Comparison of ENCODE assay signal across 27 mouse cellular contexts in genomic region chr1:82631169-82631792, GRCm38 (mm10). TPM values are rescaled to one million over a fixed set of nuclear protein-coding genes. Genes with fewer than 3 reads are reported as not detected.
A peak's percentile ranks its signal among the peaks of the same experiment; 100 is the strongest.
DNase-seq lines count a peak whose midpoint lies in the region; ATAC-seq and TF ChIP-seq lines count a peak whose summit lies in the region.
"Had no signal": no experiment of that assay in that cellular context is flagged by ENCODE, and none has a peak within 500 bp of the region (broad histone marks: within the 10 kb centered on the region; RNA-seq: fewer than 3 reads in every experiment).

No protein-coding gene starts in this region.

- no peak overlapping the region for H3K4me2 ChIP-seq in heart, embryonic 11.5 days
- H3K4me2 ChIP-seq in heart, embryonic 14.5 days (ENCODE audit: low read length), result no peak overlapping the region
- H3K4me2 ChIP-seq: embryonic facial prominence, embryonic 12.5 days; embryonic facial prominence, embryonic 15.5 days; heart, embryonic 15.5 days; hindbrain, embryonic 14.5 days had no signal

- no peak for TF ChIP-seq EP300 in heart, adult 2 months (IDR thresholded peaks at IDR 0.05; ENCODE audit: insufficient read depth, low read depth, low read length)

- H3K27ac ChIP-seq in heart, embryonic 11.5 days (ENCODE audit: low read depth, low read length), result no peak overlapping the region
- no peak overlapping the region for H3K27ac ChIP-seq in heart, embryonic 14.5 days (replicated peaks in 1 of 2; ENCODE audit: control insufficient read depth in 1 of 2, insufficient read depth in 1 of 2, low read depth in 2 of 2, low read length in 2 of 2)
- no peak overlapping the region for H3K27ac ChIP-seq in heart, adult 2 months
- H3K27ac ChIP-seq: embryonic facial prominence, embryonic 12.5 days; embryonic facial prominence, embryonic 15.5 days; gastrocnemius, adult 2 months; heart, embryonic 15.5 days; hindbrain, embryonic 14.5 days; hindbrain, postnatal 0 days had no signal

- no peaks in the 10 kb centered on the region for H3K9me3 ChIP-seq in heart, embryonic 11.5 days (replicated peaks; ENCODE audit: control insufficient read depth, low read length)
- H3K9me3 ChIP-seq in heart, embryonic 14.5 days (ENCODE audit: control insufficient read depth, low read length), result no peaks in the 10 kb centered on the region
- H3K9me3 ChIP-seq: embryonic facial prominence, embryonic 12.5 days; embryonic facial prominence, embryonic 15.5 days; heart, embryonic 15.5 days had no signal

- H3K4me1 ChIP-seq in heart, embryonic 11.5 days (ENCODE audit: control insufficient read depth, insufficient read depth, low read length), result peaks cover 7% of the 10 kb centered on the region; the same call in 1 of the 2 replicates
- peaks cover 13 to 20% of the 10 kb centered on the region in 2 experiments for H3K4me1 ChIP-seq in heart, embryonic 14.5 days (ENCODE audit: control insufficient read depth in 2 of 2, insufficient read depth in 2 of 2, low read length in 2 of 2)
- peaks cover 3% of the 10 kb centered on the region for H3K4me1 ChIP-seq in heart, adult 2 months (ENCODE audit: control insufficient read depth, insufficient read depth, low read length)
- H3K4me1 ChIP-seq: embryonic facial prominence, embryonic 12.5 days; embryonic facial prominence, embryonic 15.5 days had no signal

- DNase-seq in heart, adult 18-20 months, result no peak
- DNase-seq in heart, adult 2 months, result no peak
- peak; percentile 66 for DNase-seq in kidney, adult 9 months
- DNase-seq in kidney, postnatal 4 days, result no peak
- DNase-seq: adrenal gland, adult 2 months; adrenal gland, postnatal 14 days; cerebellum, adult 11 months; cerebellum, adult 2 months; cerebellum, adult 9-11 months; cerebellum, postnatal 25 days; forebrain, postnatal 0 days; gastrocnemius, adult 2 months; gastrocnemius, postnatal 14 days; kidney, adult 18-20 months had no signal

- H3K79me2 ChIP-seq in heart, adult 2 months (replicated peaks; ENCODE audit: control insufficient read depth, insufficient read depth, low read length), result no peaks in the 10 kb centered on the region

- intact Hi-C loops in heart, adult 2 months (cut with DNase I), result no loop called here

- H3K27me3 ChIP-seq in heart, embryonic 11.5 days (ENCODE audit: control insufficient read depth, insufficient read depth, low read length), result 0 out of 2 replicates have a peak, but pooled peaks cover 3% of the 10 kb centered on the region
- H3K27me3 ChIP-seq in heart, embryonic 14.5 days (ENCODE audit: control insufficient read depth, insufficient read depth, low read length), result no peaks in the 10 kb centered on the region
- H3K27me3 ChIP-seq in heart, adult 2 months (ENCODE audit: control insufficient read depth, insufficient read depth, low read length), result no peaks in the 10 kb centered on the region
- H3K27me3 ChIP-seq: embryonic facial prominence, embryonic 12.5 days; embryonic facial prominence, embryonic 15.5 days; heart, embryonic 15.5 days had no signal

- no peak overlapping the region for H3K9ac ChIP-seq in heart, embryonic 11.5 days (ENCODE audit: low read depth, low read length)
- H3K9ac ChIP-seq in heart, embryonic 14.5 days (ENCODE audit: low read length), result no peak overlapping the region
- H3K9ac ChIP-seq in heart, adult 2 months (ENCODE audit: low read depth, low read length), result no peak overlapping the region
- H3K9ac ChIP-seq: embryonic facial prominence, embryonic 12.5 days; embryonic facial prominence, embryonic 15.5 days; forebrain, postnatal 0 days; heart, embryonic 15.5 days; hindbrain, embryonic 14.5 days had no signal

- H3K4me3 ChIP-seq in heart, embryonic 11.5 days (ENCODE audit: low read depth, low read length), result no peak overlapping the region
- no peak overlapping the region for H3K4me3 ChIP-seq in heart, embryonic 14.5 days (ENCODE audit: control insufficient read depth in 1 of 2, insufficient read depth in 1 of 2, low read depth in 1 of 2, low read length in 2 of 2)
- H3K4me3 ChIP-seq in heart, adult 2 months, result no peak overlapping the region
- H3K4me3 ChIP-seq: embryonic facial prominence, embryonic 12.5 days; embryonic facial prominence, embryonic 15.5 days; gastrocnemius, adult 2 months; heart, embryonic 15.5 days had no signal

- 20% methylated on average over 6 of the region's 6 CpGs for WGBS in heart, embryonic 11.5 days (ENCODE audit: insufficient replicate concordance)
- WGBS in heart, embryonic 14.5 days, result 20% methylated on average over 6 of the region's 6 CpGs
- 39% methylated on average over 6 of the region's 6 CpGs for WGBS in heart, adult 2 months

- TF ChIP-seq POLR2A in heart, adult 2 months (IDR thresholded peaks at IDR 0.05; ENCODE audit: insufficient read depth, low read depth, low read length), result no peak

- TF ChIP-seq CTCF in heart, adult 2 months (IDR thresholded peaks at IDR 0.05), result no peak

- no peaks in the 10 kb centered on the region for H3K36me3 ChIP-seq in heart, embryonic 11.5 days (ENCODE audit: control insufficient read depth, insufficient read depth, low read length)
- no peaks in the 10 kb centered on the region for H3K36me3 ChIP-seq in heart, embryonic 14.5 days (ENCODE audit: control insufficient read depth, insufficient read depth, low read length)
- H3K36me3 ChIP-seq in heart, adult 2 months (ENCODE audit: control insufficient read depth, insufficient read depth, low read length), result no peaks in the 10 kb centered on the region
- H3K36me3 ChIP-seq: embryonic facial prominence, embryonic 12.5 days; embryonic facial prominence, embryonic 15.5 days; heart, embryonic 15.5 days had no signal

- ATAC-seq in heart, embryonic 11.5 days (replicated peaks; ENCODE audit: insufficient number of reproducible peaks, low FRiP score, low TSS enrichment), result peak; percentile 61; the same call in 1 of the 2 replicates
- ATAC-seq in heart, embryonic 14.5 days (ENCODE audit: insufficient number of reproducible peaks, insufficient read depth, low FRiP score, low read depth), result 0 out of 2 replicates have a peak, but pooled peaks have one; percentile 33
- ATAC-seq: CD4-positive, CD25-positive, alpha-beta regulatory T cell, adult 4 months; forebrain, embryonic 14.5 days; forebrain, postnatal 0 days; hindbrain, postnatal 0 days; inflammation-experienced regulatory T-cells, adult 6 months; intestine, embryonic 16.5 days had no signal

RNA-seq across cellular contexts. Expression of gene Col4a3, which starts 44.6 kb away (rescaled TPM):
- 0.32 and 0.54 TPM in 2 replicates for polyA plus RNA-seq in heart, embryonic 11.5 days (2014; fragmentation: Nextera tagmentation; extraction: Ambion mirVana)
- 1 to 10 TPM; 1.1 to 1.5 TPM for total RNA-seq in heart, adult 18-20 months (2021)
- 0.55 and 0.72 TPM in 2 replicates for polyA plus RNA-seq in heart, embryonic 14.5 days (2014; fragmentation: Nextera tagmentation; extraction: Ambion mirVana)
- 1 to 10 TPM; 1.3 to 1.8 TPM for total RNA-seq in heart, adult 2 months (2021)
- polyA plus RNA-seq in heart, adult 2 months (2012; rRNA removed), result 3.3 TPM in 2 replicates
- total RNA-seq: common myeloid progenitor, adult 5-6 weeks had no signal
- polyA plus RNA-seq: CD4-positive, CD25-positive, alpha-beta regulatory T cell, adult 4 months had no signal

RNA-seq across cellular contexts. Expression of gene Col4a4, which starts 44.6 kb away (rescaled TPM):
- 0.31 and 0.38 TPM in 2 replicates for polyA plus RNA-seq in heart, embryonic 11.5 days (2014; fragmentation: Nextera tagmentation; extraction: Ambion mirVana)
- total RNA-seq in heart, adult 18-20 months (2021), result 1 to 10 TPM; 4.2 to 4.7 TPM
- polyA plus RNA-seq in heart, embryonic 14.5 days (2014; fragmentation: Nextera tagmentation; extraction: Ambion mirVana), result 0.42 and 0.59 TPM in 2 replicates
- total RNA-seq in heart, adult 2 months (2021), result 1 to 10 TPM; 3.7 to 5.0 TPM
- polyA plus RNA-seq in heart, adult 2 months (2012; rRNA removed), result 2.2 and 3.1 TPM in 2 replicates
- total RNA-seq: MEL had no signal
